Mouse (Mus musculus): ENCODE measurements around the gene Ajap1.

Gene Ajap1

DNA sequence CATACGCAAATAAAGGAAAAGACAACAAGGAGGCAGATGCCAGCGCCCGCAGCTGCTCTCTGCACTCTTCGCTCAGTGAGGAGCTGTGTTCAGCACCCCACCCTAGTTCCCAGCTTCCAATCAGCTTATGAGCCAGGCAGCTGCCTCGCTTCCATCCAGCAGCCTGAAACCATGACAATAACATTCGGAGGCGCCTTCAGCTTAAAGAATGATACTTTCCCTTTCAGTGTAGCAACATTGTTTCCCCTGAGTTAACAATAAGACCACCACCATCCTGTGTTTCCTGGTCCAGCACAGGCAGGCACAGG lies 124.4 kb downstream of the Ajap1 start:
- DNase-seq (ENCODE audit: extremely low spot score, low read depth, low spot score): no peak

GRCm38 (mm10) chr4:153357539-153358242 lies 124.9 kb downstream of the Ajap1 start:
- DNase-seq (ENCODE audit: extremely low spot score, low read depth, low spot score): peak; percentile 50

GRCm38 (mm10) chr4:153356236-153356635 lies 126.4 kb downstream of the Ajap1 start:
- DNase-seq (ENCODE audit: extremely low spot score, low read depth, low spot score): no peak

GRCm38 (mm10) chr4:153344999-153345398 lies 137.6 kb downstream of the Ajap1 start:
- DNase-seq (ENCODE audit: extremely low spot score, low read depth, low spot score): no peak

- DNase-seq (ENCODE audit: extremely low spot score, low read depth, low spot score): no peak
Measured at GRCm38 (mm10) chr4:153340887-153341286, 141.7 kb downstream of the Ajap1 start.

DNA sequence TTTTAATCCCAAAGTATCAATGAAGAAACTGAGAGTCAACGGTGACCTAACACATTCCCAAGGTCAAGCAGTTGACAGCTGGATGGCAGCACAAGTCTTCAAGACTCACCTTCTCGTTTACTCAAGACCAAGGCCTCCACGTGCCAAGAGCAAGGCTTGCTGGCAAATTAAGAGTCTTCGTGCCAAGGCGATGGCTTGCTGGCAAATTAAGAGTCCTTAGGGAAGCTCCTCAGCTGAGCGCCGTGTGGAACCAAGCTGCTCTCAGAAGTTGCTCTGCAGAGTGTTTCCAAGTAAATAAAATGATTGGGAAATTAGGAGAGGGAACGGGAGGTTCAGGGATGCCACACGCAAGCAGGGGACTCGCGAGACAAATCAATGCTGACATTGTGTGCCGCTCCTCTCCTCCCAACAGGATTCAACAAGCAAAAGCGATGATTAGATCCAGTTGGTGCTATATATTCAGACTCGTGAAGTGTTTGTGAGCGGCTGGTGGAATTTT lies 147.3 kb downstream of the Ajap1 start:
- no peak for DNase-seq (ENCODE audit: extremely low spot score, low read depth, low spot score)

DNA sequence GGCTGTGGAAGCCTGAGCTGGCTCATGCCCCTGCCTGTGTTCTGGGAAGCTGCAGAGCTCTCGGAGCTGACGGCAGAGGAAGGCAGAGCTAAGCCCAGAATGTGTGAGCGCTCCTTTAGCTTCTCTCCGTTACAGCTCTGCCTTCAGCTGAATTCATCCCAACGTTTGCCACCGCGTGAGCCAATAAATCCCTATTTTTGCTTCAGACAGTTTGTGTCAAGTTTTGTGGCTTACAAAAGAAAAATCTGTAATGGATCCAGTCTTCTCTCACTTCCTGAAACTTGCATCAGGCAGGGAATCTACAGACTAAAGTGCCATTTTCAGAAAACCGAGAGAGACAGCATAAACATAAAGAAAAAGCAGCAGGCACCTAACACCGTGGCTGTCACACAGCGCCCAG lies 154.8 kb downstream of the Ajap1 start:
- DNase-seq (ENCODE audit: extremely low spot score, low read depth, low spot score): no peak

Measured in hindlimb bud, embryonic 11.5 days (tissue).